Mouse (Mus musculus) hindbrain, embryonic 10.5 days (tissue): ENCODE data around the gene Sh3rf1. TPM values are rescaled to one million over a fixed set of nuclear protein-coding genes. Genes with fewer than 3 reads are reported as not detected.

Experiments
- DNase-seq: peaks from one replicate; pipeline ENCODE4 v3.0.0-alpha.2; 2017; ENCODE audit warnings: low spot score
- H3K27ac ChIP-seq: fragments of 300-500 bp; sonication (generic); 2 replicates; pipeline ENCODE4 v1.5.1; 2016; ENCODE audit warnings: mild to moderate bottlenecking, moderate library complexity
- H3K27me3 ChIP-seq: fragments of 300-500 bp; sonication (generic); 2 replicates; pipeline ENCODE4 v1.6.1; 2016; ENCODE audit warnings: mild to moderate bottlenecking; ENCODE audit not compliant: poor library complexity, insufficient read depth, severe bottlenecking
- H3K36me3 ChIP-seq: fragments of 300-500 bp; sonication (generic); 2 replicates; pipeline ENCODE4 v1.6.1; 2016; ENCODE audit warnings: mild to moderate bottlenecking, moderate library complexity
- H3K4me1 ChIP-seq: fragments of 300-500 bp; sonication (generic); replicated peaks from 2 replicates; pipeline ENCODE4 v1.6.1; 2016; ENCODE audit warnings: mild to moderate bottlenecking
- H3K4me3 ChIP-seq: fragments of 300-500 bp; sonication (generic); 2 replicates; pipeline ENCODE4 v1.5.1; 2016; ENCODE audit warnings: mild to moderate bottlenecking, moderate library complexity
- H3K9me3 ChIP-seq: fragments of 300-500 bp; sonication (generic); 2 replicates; pipeline ENCODE4 v1.6.1; 2016; ENCODE audit warnings: mild to moderate bottlenecking, moderate library complexity
- WGBS: fragments of 180-500 bp; shearing (Covaris S2); methylation state at CpG from one replicate; pipeline ENCODE4 v1.1.7; 2016; 5-methylcytosine and 5-hydroxymethylcytosine counted together
- polyA plus RNA-seq: library from polyadenylated mRNA; unstranded; fragments of >200 nt; fragmentation: Nextera tagmentation; extraction: Ambion mirVana; gene quantifications from 2 replicates; pipeline ENCODE4 v1.2.1, GENCODE M21; 2016

Gene Sh3rf1
- polyA plus RNA-seq, 1 experiment from 2014 or later, result 20.3 TPM

DNA sequence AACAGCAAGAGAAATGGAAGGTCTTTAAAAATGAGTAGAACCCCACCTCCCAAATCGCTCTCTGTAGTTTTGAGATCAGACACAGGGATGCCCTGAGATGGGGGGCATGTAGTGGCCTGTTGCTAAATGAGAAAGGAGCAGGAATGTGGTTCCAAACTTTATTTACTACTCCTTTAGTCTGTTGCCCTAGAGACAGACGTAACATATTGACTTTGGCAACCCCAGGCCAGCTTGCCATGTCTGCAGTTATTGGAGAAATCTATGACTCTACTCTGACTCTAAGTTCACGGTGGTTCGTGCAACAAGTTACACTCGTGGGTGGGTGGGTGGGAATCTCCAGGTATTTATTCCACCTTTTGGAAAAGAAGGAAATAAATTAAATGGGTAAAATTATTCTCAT, 30.5 kb downstream of the Sh3rf1 start:
- Histone ChIP-seq H3K27me3 (no peaks in the 10 kb centered on the region), H3K27ac (no peak overlapping the region), H3K9me3 (peaks cover 15% of the 10 kb centered on the region), H3K4me1 (peaks cover 4% of the 10 kb centered on the region; the same call in 1 of the 2 replicates), H3K4me3 (no peak overlapping the region), H3K36me3 (peaks cover 37% of the 10 kb centered on the region)
- 78% methylated on average over 5 of the region's 5 CpGs for WGBS
- DNase-seq, result no peak

- no peak for DNase-seq
- Histone ChIP-seq H3K4me3 (no peak overlapping the region), H3K36me3 (peaks cover 13% of the 10 kb centered on the region; the same call in 1 of the 2 replicates), H3K27ac (no peak overlapping the region), H3K4me1 (peaks cover 11% of the 10 kb centered on the region; the same call in 1 of the 2 replicates), H3K9me3 (no peaks in the 10 kb centered on the region; the same call in 1 of the 2 replicates), H3K27me3 (no peaks in the 10 kb centered on the region)
- WGBS, result 86% methylated on average over 9 of the region's 9 CpGs
Measured at GRCm38 (mm10) chr8:61258828-61259227, 35.2 kb downstream of the Sh3rf1 start.

GRCm38 (mm10) chr8:61259526-61259925, 35.9 kb downstream of the Sh3rf1 start:
- Histone ChIP-seq H3K9me3 (no peaks in the 10 kb centered on the region; the same call in 1 of the 2 replicates), H3K27me3 (no peaks in the 10 kb centered on the region), H3K27ac (no peak overlapping the region), H3K4me3 (no peak overlapping the region), H3K36me3 (peaks cover 13% of the 10 kb centered on the region; the same call in 1 of the 2 replicates), H3K4me1 (peaks cover 11% of the 10 kb centered on the region; the same call in 1 of the 2 replicates)
- no peak for DNase-seq
- 94% methylated on average over 7 of the region's 7 CpGs for WGBS

GRCm38 (mm10) chr8:61260530-61260929, 36.9 kb downstream of the Sh3rf1 start:
- DNase-seq, result no peak
- WGBS, result 94% methylated on average over 7 of the region's 7 CpGs

DNA sequence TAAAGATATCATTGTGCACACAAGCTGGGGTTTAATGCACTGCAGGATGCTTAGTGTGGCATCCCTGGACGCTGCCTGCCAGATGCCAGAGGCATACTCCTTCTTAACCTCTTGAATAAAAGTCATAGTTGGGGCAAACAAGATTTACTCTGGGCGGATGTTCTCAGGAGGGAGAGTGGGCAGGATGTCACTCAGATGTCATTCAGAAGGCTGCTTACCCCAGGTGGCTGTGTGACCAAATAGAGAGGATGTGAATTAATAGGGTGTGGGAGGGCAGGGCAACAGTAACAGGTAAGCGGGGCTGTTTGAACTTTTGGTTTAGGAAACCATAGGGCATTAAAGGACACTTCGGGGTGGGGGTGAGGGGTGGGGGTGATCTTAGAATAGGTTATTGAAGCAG, 37.7 kb downstream of the Sh3rf1 start:
- peaks cover 13% of the 10 kb centered on the region; the same call in 1 of the 2 replicates for H3K36me3 ChIP-seq
- H3K4me1 ChIP-seq, result peaks cover 7% of the 10 kb centered on the region; the same call in 1 of the 2 replicates
- no peak overlapping the region for H3K27ac ChIP-seq
- no peaks in the 10 kb centered on the region for H3K27me3 ChIP-seq
- WGBS, result 63% methylated on average over 4 of the region's 4 CpGs
- H3K9me3 ChIP-seq, result no peaks in the 10 kb centered on the region; the same call in 1 of the 2 replicates
- no peak for DNase-seq
- H3K4me3 ChIP-seq, result no peak overlapping the region

More at GRCm38 (mm10) chr8:61260530-61260929, 36.9 kb downstream of the Sh3rf1 start:
- Histone ChIP-seq H3K36me3 (peaks cover 13% of the 10 kb centered on the region; the same call in 1 of the 2 replicates), H3K27ac (no peak overlapping the region), H3K4me1 (peaks cover 11% of the 10 kb centered on the region; the same call in 1 of the 2 replicates), H3K9me3 (no peaks in the 10 kb centered on the region; the same call in 1 of the 2 replicates), H3K4me3 (no peak overlapping the region), H3K27me3 (no peaks in the 10 kb centered on the region)

DNA sequence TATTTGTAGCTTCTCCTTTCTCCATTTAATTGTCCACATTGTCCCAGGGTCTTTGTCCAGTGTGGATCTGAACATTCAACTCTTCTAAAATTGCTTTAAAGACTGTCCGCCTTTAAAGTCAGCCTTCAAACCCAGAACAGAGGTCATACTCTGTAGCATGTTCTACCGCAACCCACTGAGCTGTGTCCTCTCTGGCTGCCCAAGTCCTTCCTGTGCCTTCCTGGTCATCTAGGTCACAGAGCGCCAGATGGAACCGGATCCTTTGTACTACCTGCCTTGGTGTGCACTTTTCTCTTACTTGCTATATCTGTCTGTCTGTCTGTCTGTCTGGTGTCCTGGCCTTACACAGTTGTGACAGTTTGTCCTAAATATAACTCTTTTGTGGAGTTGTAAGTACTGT, 40.0 kb downstream of the Sh3rf1 start:
- Histone ChIP-seq H3K4me1 (peaks cover 12% of the 10 kb centered on the region; the same call in 1 of the 2 replicates), H3K9me3 (no peaks in the 10 kb centered on the region; the same call in 1 of the 2 replicates), H3K27ac (no peak overlapping the region), H3K4me3 (no peak overlapping the region), H3K27me3 (no peaks in the 10 kb centered on the region), H3K36me3 (peaks cover 10% of the 10 kb centered on the region; the same call in 1 of the 2 replicates)
- WGBS, result 96% methylated on average over 4 of the region's 4 CpGs
- DNase-seq, result no peak

GRCm38 (mm10) chr8:61264881-61265280, 41.2 kb downstream of the Sh3rf1 start:
- Histone ChIP-seq H3K4me1 (peaks cover 14% of the 10 kb centered on the region), H3K36me3 (no peaks in the 10 kb centered on the region), H3K9me3 (no peaks in the 10 kb centered on the region), H3K27me3 (no peaks in the 10 kb centered on the region), H3K27ac (no peak overlapping the region), H3K4me3 (no peak overlapping the region)
- 91% methylated on average over 7 of the region's 7 CpGs for WGBS
- no peak for DNase-seq

DNA sequence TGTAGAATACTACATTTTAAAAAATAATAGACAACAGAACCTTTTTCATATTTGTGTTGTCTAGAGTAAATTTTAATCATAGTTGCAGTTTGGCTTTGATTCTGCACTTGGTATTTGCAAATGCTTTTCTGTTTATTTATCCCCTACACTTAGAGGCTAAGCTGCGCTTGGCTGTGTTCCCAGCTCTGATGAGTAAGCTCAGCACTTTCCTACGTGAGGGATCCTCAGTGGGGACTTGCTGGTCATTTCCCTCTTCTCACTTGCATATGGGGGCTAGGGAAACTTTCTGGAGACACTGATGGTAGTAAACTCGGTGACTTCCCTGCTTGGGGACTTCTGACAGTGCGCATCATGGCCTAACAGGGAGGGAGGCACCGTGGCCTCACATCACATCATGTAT, 41.7 kb downstream of the Sh3rf1 start:
- Histone ChIP-seq H3K9me3 (no peaks in the 10 kb centered on the region), H3K4me1 (peaks cover 19% of the 10 kb centered on the region), H3K27ac (no peak overlapping the region), H3K27me3 (no peaks in the 10 kb centered on the region), H3K36me3 (no peaks in the 10 kb centered on the region), H3K4me3 (no peak overlapping the region)
- no peak for DNase-seq
- WGBS, result 83% methylated on average over 5 of the region's 5 CpGs

DNA sequence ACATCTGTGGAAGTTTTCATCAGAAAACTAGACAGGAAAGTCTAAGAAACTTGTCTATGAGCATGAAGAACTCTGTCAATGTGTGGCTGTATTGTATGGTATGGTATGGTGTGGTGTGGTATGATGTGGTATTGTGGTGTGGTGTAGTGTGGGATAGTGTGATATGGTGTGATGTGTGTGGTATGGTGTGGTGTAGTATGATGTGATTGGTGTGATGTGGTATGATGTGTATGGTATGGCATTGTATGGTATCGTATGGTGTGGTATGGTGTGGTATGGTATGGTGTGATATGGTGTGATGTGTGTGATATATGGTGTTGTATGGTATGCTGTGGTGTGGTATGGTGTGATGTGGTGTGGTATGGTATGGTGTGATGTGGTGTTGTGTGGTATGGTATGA, 43.4 kb downstream of the Sh3rf1 start:
- no peaks in the 10 kb centered on the region for H3K9me3 ChIP-seq
- DNase-seq, result no peak
- peaks cover 24% of the 10 kb centered on the region for H3K4me1 ChIP-seq
- WGBS, result 95% methylated on average over 1 of the region's 1 CpGs
- no peaks in the 10 kb centered on the region for H3K36me3 ChIP-seq
- no peak overlapping the region for H3K27ac ChIP-seq
- H3K4me3 ChIP-seq, result no peak overlapping the region
- no peaks in the 10 kb centered on the region for H3K27me3 ChIP-seq

- H3K36me3 ChIP-seq, result no peaks in the 10 kb centered on the region
- DNase-seq, result no peak
- no peaks in the 10 kb centered on the region for H3K27me3 ChIP-seq
- H3K9me3 ChIP-seq, result no peaks in the 10 kb centered on the region
- 78% methylated on average over 8 of the region's 8 CpGs for WGBS
- H3K27ac ChIP-seq, result no peak overlapping the region
- H3K4me1 ChIP-seq, result peaks cover 29% of the 10 kb centered on the region
- H3K4me3 ChIP-seq, result no peak overlapping the region
Measured at GRCm38 (mm10) chr8:61267692-61268091, 44.0 kb downstream of the Sh3rf1 start.

DNA sequence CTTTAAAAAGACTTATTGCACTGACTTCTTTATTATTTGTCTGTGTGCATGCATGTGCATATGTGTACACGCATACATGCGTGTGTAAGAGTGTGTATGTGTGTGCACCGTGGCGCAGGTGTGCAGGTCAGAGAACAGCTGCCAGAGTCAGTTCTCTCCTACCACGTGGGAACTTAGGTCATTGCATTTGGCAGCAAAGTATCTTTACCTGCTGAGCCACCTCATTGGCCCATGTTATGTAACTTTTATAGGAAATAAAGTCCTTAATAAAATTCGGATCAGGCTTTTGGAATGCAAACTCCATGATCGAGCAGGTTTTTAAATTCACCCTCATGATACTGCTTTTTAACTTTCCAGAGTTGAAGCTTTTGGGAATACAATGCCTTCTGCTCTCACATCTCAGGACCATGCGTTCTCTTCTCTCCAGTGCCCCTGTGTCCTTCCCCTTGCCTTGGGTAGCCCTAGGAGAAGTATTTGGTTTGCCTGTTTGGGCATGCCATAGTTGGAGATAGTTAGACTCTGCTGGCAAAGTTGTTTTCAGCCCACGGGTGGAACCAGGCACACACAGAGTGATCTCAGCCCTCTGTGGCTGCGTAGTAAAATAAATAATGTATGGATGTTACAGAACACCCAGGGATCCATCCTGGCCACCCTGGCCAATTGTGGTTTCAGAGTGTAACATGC, 44.7 kb downstream of the Sh3rf1 start:
- Histone ChIP-seq H3K36me3 (no peaks in the 10 kb centered on the region), H3K27me3 (no peaks in the 10 kb centered on the region), H3K4me3 (no peak overlapping the region), H3K27ac (no peak overlapping the region), H3K4me1 (peaks cover 35% of the 10 kb centered on the region), H3K9me3 (no peaks in the 10 kb centered on the region)
- no peak for DNase-seq
- WGBS, result 88% methylated on average over 10 of the region's 10 CpGs

DNA sequence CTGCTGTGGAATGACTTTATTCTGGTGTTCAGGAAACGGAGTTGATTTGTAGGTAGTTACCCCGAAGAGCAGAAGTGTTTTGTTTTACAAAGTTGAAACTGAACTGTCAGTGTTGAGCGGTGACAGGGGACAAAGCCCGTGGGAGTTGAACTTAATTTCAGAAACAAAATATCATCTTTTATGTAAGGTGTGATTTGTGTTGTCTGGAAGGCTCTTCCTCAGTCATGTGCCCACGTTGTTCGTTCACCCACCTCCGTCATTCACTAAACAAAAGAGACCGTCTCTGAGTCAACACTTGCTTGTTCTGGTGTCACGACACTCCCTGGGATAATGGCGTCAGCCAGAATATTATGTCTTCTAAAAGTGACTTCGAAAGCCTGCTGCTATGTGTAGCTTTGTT, 46.3 kb downstream of the Sh3rf1 start:
- 69% methylated on average over 11 of the region's 11 CpGs for WGBS
- H3K27ac ChIP-seq, result peak overlapping the region; percentile 53; the same call in 1 of the 2 replicates
- no peaks in the 10 kb centered on the region for H3K36me3 ChIP-seq

DNA sequence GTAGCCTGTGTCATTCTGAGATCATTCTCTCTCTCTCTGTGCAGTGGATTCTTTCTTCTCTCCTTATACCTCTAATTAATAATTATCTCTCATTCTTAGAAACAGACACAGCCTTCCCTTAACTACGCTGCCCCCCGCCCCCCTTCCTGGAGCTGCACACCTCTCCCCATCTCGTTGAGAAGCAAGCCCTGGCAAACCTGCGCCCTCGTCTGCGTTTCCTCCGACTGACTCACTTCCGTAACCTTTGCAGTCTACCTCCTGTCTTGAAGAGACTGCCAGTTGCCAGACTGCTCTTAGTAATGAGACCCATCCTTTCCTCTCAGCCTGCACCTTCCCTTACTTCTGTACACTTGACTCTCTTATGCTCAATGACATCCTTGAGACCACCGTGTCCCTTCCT, 46.9 kb downstream of the Sh3rf1 start:
- no peak for DNase-seq
- H3K27me3 ChIP-seq, result no peaks in the 10 kb centered on the region
- 0 out of 2 replicates have a peak overlapping the region, but pooled peaks have one; percentile 53 for H3K27ac ChIP-seq
- no peak overlapping the region for H3K4me3 ChIP-seq
- H3K9me3 ChIP-seq, result no peaks in the 10 kb centered on the region
- no peaks in the 10 kb centered on the region for H3K36me3 ChIP-seq
- WGBS, result 82% methylated on average over 9 of the region's 9 CpGs
- peaks cover 54% of the 10 kb centered on the region for H3K4me1 ChIP-seq

More for the DNA sequence above, 46.3 kb downstream of the Sh3rf1 start:
- no peak for DNase-seq
- Histone ChIP-seq H3K4me1 (peaks cover 49% of the 10 kb centered on the region), H3K4me3 (no peak overlapping the region), H3K9me3 (no peaks in the 10 kb centered on the region), H3K27me3 (no peaks in the 10 kb centered on the region)
